Mouse (Mus musculus) heart, adult 2 months (tissue): ENCODE measurements around the gene Kcns1. TPM values are rescaled to one million over a fixed set of nuclear protein-coding genes. Genes with fewer than 3 reads are reported as not detected.
A peak's percentile ranks its signal among the peaks of the same experiment; 100 is the strongest.

ENCODE experiments used
- DNase-seq, 2 experiments: peaks; one replicate each; pipeline ENCODE4 v3.0.0; 2021
- H3K27ac ChIP-seq: fragments of 200-600 bp; 2 replicates; pipeline ENCODE4 v1.8.1; 2022
- H3K27me3 ChIP-seq: fragments of 200-500 bp; 2 replicates; pipeline ENCODE4 v1.6.1; 2012; ENCODE audit warnings: mild to moderate bottlenecking, low read length, inconsistent platforms, mixed read lengths; ENCODE audit not compliant: control insufficient read depth, insufficient read depth
- H3K36me3 ChIP-seq: fragments of 200-500 bp; 2 replicates; pipeline ENCODE4 v1.6.1; 2012; ENCODE audit warnings: low read length, inconsistent platforms; ENCODE audit not compliant: control insufficient read depth, insufficient read depth
- H3K4me1 ChIP-seq: fragments of 200-500 bp; 2 replicates; pipeline ENCODE4 v1.6.1; 2011; ENCODE audit warnings: low read length; ENCODE audit not compliant: control insufficient read depth, insufficient read depth
- H3K4me3 ChIP-seq: fragments of 200-600 bp; 2 replicates; pipeline ENCODE4 v1.8.1; 2022
- H3K79me2 ChIP-seq: fragments of 200-500 bp; replicated peaks from 2 replicates; pipeline ENCODE4 v1.6.1; 2012; ENCODE audit warnings: mild to moderate bottlenecking, inconsistent platforms, low read length, moderate library complexity, mixed read lengths; ENCODE audit not compliant: control insufficient read depth, insufficient read depth
- H3K9ac ChIP-seq: fragments of 200-500 bp; 2 replicates; pipeline ENCODE4 v1.6.1; 2012; ENCODE audit warnings: low read depth, mild to moderate bottlenecking, control low read depth, inconsistent platforms, low read length, mixed read lengths
- CTCF ChIP-seq: fragments of 200-600 bp; IDR thresholded peaks from 2 replicates; pipeline ENCODE4 v1.8.1; 2022; ENCODE audit warnings: antibody characterized with exemption, mild to moderate bottlenecking, moderate library complexity
- EP300 ChIP-seq: fragments of 200-500 bp; IDR thresholded peaks from 2 replicates; pipeline ENCODE4 v1.6.1; 2011; ENCODE audit warnings: low read depth, low read length, control low read depth; ENCODE audit not compliant: insufficient read depth
- POLR2A ChIP-seq: fragments of 200-500 bp; IDR thresholded peaks from 2 replicates; pipeline ENCODE4 v1.6.1; 2011; ENCODE audit warnings: mild to moderate bottlenecking, low read depth, low read length, control low read depth; ENCODE audit not compliant: insufficient read depth
- WGBS: fragments of 180-500 bp; shearing (Covaris S2); methylation state at CpG from one replicate; pipeline ENCODE4 v1.1.7; 2018; 5-methylcytosine and 5-hydroxymethylcytosine counted together
- intact Hi-C: fragments of 180-260 bp; cut with DNase I; formaldehyde crosslinking; loops from one replicate; pipeline ENCODE4 v1.15.1; 2025
- polyA plus RNA-seq: library from polyadenylated mRNA; depleted of rRNA; stranded (reverse); fragments of >200 nt; gene quantifications from 2 replicates; pipeline ENCODE4 v1.2.3, GENCODE M21; 2012
- total RNA-seq, 2 experiments: library from RNA; stranded (reverse); gene quantifications; 2 replicates each; pipeline ENCODE4 v1.2.3; 2021

Kcns1 gene
- total and polyA plus RNA-seq, 3 experiments, result 0.18 TPM; not detected in 2

- Histone ChIP-seq H3K36me3 (no peaks in the 10 kb centered on the region), H3K79me2 (no peaks in the 10 kb centered on the region), H3K9ac (no peak overlapping the region), H3K27me3 (no peaks in the 10 kb centered on the region), H3K4me3 (no peak overlapping the region), H3K27ac (no peak overlapping the region), H3K4me1 (peaks cover 2% of the 10 kb centered on the region)
- 41% methylated on average over 6 of the region's 6 CpGs for whole genome bisulfite sequencing
- TF ChIP-seq POLR2A (no peak), EP300 (no peak), CTCF (no peak)
- no peak for DNase-seq
- intact Hi-C loops, result loop anchor here (5.0 to 10.0 kb wide), 3 partner anchors 35 to 267 kb away; partner anchors contain the start of genes Kcns1, Matn4 and Rbpjl
Observed at GRCm38 (mm10) chr2:164137754-164138153, 33.2 kb downstream of the Kcns1 start.

GRCm38 (mm10) chr2:164136393-164136792 lies 34.5 kb downstream of the Kcns1 start:
- DNase-seq, result no peak
- 44% methylated on average over 2 of the region's 2 CpGs for WGBS
- Histone ChIP-seq H3K4me3 (no peak overlapping the region), H3K36me3 (no peaks in the 10 kb centered on the region), H3K9ac (no peak overlapping the region), H3K27me3 (no peaks in the 10 kb centered on the region), H3K27ac (no peak overlapping the region), H3K4me1 (peaks cover 2% of the 10 kb centered on the region), H3K79me2 (no peaks in the 10 kb centered on the region)
- TF ChIP-seq CTCF, result peak; percentile 47
- TF ChIP-seq POLR2A, result no peak
- intact Hi-C loops, result loop anchor here (5.0 to 10.0 kb wide), 3 partner anchors 36 to 268 kb away; partner anchors contain the start of genes Kcns1, Matn4 and Rbpjl

GRCm38 (mm10) chr2:164135367-164135766 lies 35.5 kb downstream of the Kcns1 start:
- WGBS, result 64% methylated on average over 1 of the region's 1 CpGs
- no peaks in the 10 kb centered on the region for H3K36me3 ChIP-seq
- H3K9ac ChIP-seq, result no peak overlapping the region
- H3K27ac ChIP-seq, result no peak overlapping the region
- H3K4me3 ChIP-seq, result no peak overlapping the region
- no peak for DNase-seq
- peaks cover 2% of the 10 kb centered on the region for H3K4me1 ChIP-seq
- H3K27me3 ChIP-seq, result no peaks in the 10 kb centered on the region
- H3K79me2 ChIP-seq, result no peaks in the 10 kb centered on the region
- intact Hi-C loops, result loop anchor here (5.0 to 10.0 kb wide), 3 partner anchors 37 to 269 kb away; partner anchors contain the start of genes Kcns1, Matn4 and Rbpjl
- TF ChIP-seq EP300 (no peak), POLR2A (no peak), CTCF (no peak)

GRCm38 (mm10) chr2:164134563-164134962 lies 36.4 kb downstream of the Kcns1 start:
- WGBS, result 46% methylated on average over 6 of the region's 6 CpGs

GRCm38 (mm10) chr2:164131586-164131985 lies 39.3 kb downstream of the Kcns1 start:
- intact Hi-C loops, result loop anchor here (10.0 kb wide), 2 partner anchors 213 to 273 kb away; partner anchors contain the start of genes Matn4 and Rbpjl
- 85% methylated on average over 1 of the region's 1 CpGs for WGBS
- Histone ChIP-seq H3K27ac (no peak overlapping the region), H3K4me1 (peaks cover 2% of the 10 kb centered on the region), H3K27me3 (no peaks in the 10 kb centered on the region), H3K9ac (no peak overlapping the region), H3K79me2 (no peaks in the 10 kb centered on the region), H3K36me3 (no peaks in the 10 kb centered on the region), H3K4me3 (no peak overlapping the region)
- DNase-seq, result no peak
- TF ChIP-seq EP300 (no peak), POLR2A (no peak), CTCF (no peak)

More at GRCm38 (mm10) chr2:164134563-164134962, 36.4 kb downstream of the Kcns1 start:
- Histone ChIP-seq H3K27me3 (no peaks in the 10 kb centered on the region), H3K4me3 (no peak overlapping the region), H3K36me3 (no peaks in the 10 kb centered on the region), H3K79me2 (no peaks in the 10 kb centered on the region), H3K27ac (no peak overlapping the region), H3K4me1 (peaks cover 2% of the 10 kb centered on the region), H3K9ac (no peak overlapping the region)
- DNase-seq, result no peak
- intact Hi-C loops, result loop anchor here (10.0 kb wide), 2 partner anchors 210 to 270 kb away; partner anchors contain the start of genes Matn4 and Rbpjl
- no peak for TF ChIP-seq POLR2A
- peak; percentile 67 for TF ChIP-seq CTCF
- 0 out of 2 replicates have a peak, but pooled peaks have one; percentile 23 for TF ChIP-seq EP300

GRCm38 (mm10) chr2:164128576-164129411 lies 42.1 kb downstream of the Kcns1 start:
- intact Hi-C loops, result no loop called here
- Histone ChIP-seq H3K9ac (no peak overlapping the region), H3K27ac (no peak overlapping the region), H3K4me3 (no peak overlapping the region), H3K36me3 (no peaks in the 10 kb centered on the region), H3K27me3 (no peaks in the 10 kb centered on the region), H3K79me2 (no peaks in the 10 kb centered on the region), H3K4me1 (no peaks in the 10 kb centered on the region)
- 88% methylated on average over 12 of the region's 12 CpGs for WGBS
- TF ChIP-seq POLR2A (no peak), EP300 (no peak), CTCF (no peak)
- peak in 1 of 2 experiments; percentile 16 for DNase-seq
